Mouse (Mus musculus): ENCODE results near the gene B230118H07Rik. TPM values are rescaled to one million over a fixed set of nuclear protein-coding genes. Genes with fewer than 3 reads are reported as not detected.

B230118H07Rik gene
- total and polyA plus RNA-seq, 3 experiments: 12.9 to 99.4 (median 90.4) TPM

DNA sequence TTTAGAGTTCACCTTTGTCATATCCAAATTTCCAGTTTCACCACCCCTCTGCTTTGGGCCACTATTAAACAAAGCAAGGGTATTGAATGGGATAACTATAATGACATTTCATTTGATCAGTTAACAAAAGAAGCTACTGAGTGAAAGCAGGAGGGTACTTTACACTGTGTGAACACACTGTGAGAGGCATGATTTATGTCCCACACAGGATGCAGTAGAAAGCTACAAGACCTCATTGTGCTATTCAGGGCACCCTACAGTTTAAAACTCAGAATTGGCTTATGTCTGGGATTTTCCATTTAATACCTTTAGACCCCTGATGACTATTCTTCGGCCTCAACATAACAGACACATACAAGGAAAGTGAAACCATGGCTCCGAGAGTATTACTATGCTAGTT is 26.3 kb downstream of the B230118H07Rik start:
- no peak overlapping the region for H3K4me3 ChIP-seq
- TF ChIP-seq CTCF (IDR thresholded peaks at IDR 0.05): no peak
- TF ChIP-seq POLR2A (IDR thresholded peaks at IDR 0.05; ENCODE audit: insufficient read depth, low read depth, low read length): no peak
- DNase-seq: no peak
- H3K9ac ChIP-seq (ENCODE audit: low read depth, low read length): no peak overlapping the region
- no peaks in the 10 kb centered on the region for H3K79me2 ChIP-seq (replicated peaks; ENCODE audit: control insufficient read depth, insufficient read depth, low read length)
- H3K36me3 ChIP-seq (ENCODE audit: control insufficient read depth, insufficient read depth, low read length): no peaks in the 10 kb centered on the region
- WGBS: 89% methylated on average over 2 of the region's 2 CpGs
- intact Hi-C loops (cut with DNase I): no loop called here
- H3K4me1 ChIP-seq (ENCODE audit: control insufficient read depth, insufficient read depth, low read length): no peaks in the 10 kb centered on the region
- no peak overlapping the region for H3K27ac ChIP-seq
- no peaks in the 10 kb centered on the region for H3K27me3 ChIP-seq (ENCODE audit: control insufficient read depth, insufficient read depth, low read length)

DNA sequence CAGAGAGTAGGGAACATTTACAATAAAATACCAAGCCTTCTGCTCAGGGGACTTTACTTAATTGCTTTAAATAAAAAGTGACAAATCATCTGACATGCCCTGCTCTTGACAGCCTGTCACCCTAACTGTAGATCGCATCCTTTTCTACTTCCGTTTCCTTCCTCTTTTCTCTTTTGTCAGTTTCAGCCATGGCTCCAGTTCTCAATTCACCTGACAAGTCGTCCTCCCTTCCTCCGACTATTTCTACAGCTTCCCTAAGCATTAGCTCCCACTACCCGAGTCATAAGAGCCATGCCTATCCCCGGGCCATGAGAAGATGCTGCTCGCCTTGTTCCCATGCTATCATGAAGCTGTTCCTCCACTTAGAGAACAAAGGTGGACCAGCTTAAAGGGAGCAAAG is 27.7 kb downstream of the B230118H07Rik start:
- 68% methylated on average over 7 of the region's 7 CpGs for WGBS
- TF ChIP-seq CTCF (IDR thresholded peaks at IDR 0.05) (no peak), POLR2A (IDR thresholded peaks at IDR 0.05; ENCODE audit: insufficient read depth, low read depth, low read length) (no peak), EP300 (IDR thresholded peaks at IDR 0.05; ENCODE audit: insufficient read depth, low read depth, low read length) (no peak)

DNA sequence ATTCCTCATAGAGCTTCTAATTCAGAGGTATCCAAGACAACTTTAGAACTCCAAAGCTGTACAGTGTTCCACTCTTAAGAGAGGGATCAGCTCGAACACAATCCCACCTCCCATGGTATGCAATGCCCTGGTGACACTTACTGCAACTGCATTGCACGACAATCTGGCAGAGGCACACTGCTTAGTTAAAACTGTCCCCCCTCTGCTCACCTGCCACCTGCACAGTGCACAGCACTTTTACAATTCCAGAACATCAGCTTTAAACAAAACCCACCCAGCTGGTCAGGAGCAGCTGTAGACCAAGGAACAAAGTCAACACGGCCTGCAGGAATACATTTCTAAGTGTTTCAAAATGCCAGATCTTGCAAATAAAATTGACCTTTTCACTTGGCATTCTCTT is 28.4 kb downstream of the B230118H07Rik start:
- H3K4me3 ChIP-seq: no peak overlapping the region
- no peak overlapping the region for H3K27ac ChIP-seq
- 77% methylated on average over 3 of the region's 3 CpGs for WGBS
- H3K4me1 ChIP-seq (ENCODE audit: control insufficient read depth, insufficient read depth, low read length): no peaks in the 10 kb centered on the region
- no peaks in the 10 kb centered on the region for H3K27me3 ChIP-seq (ENCODE audit: control insufficient read depth, insufficient read depth, low read length)
- H3K9ac ChIP-seq (ENCODE audit: low read depth, low read length): no peak overlapping the region
- intact Hi-C loops (cut with DNase I): no loop called here
- H3K36me3 ChIP-seq (ENCODE audit: control insufficient read depth, insufficient read depth, low read length): no peaks in the 10 kb centered on the region
- no peak for TF ChIP-seq POLR2A (IDR thresholded peaks at IDR 0.05; ENCODE audit: insufficient read depth, low read depth, low read length)
- no peak for TF ChIP-seq CTCF (IDR thresholded peaks at IDR 0.05)
- TF ChIP-seq EP300 (IDR thresholded peaks at IDR 0.05; ENCODE audit: insufficient read depth, low read depth, low read length): no peak
- no peak for DNase-seq
- H3K79me2 ChIP-seq (replicated peaks; ENCODE audit: control insufficient read depth, insufficient read depth, low read length): 0 out of 2 replicates have a peak, but pooled peaks cover 2% of the 10 kb centered on the region

More for the DNA sequence above, 27.7 kb downstream of the B230118H07Rik start:
- no peaks in the 10 kb centered on the region for H3K4me1 ChIP-seq (ENCODE audit: control insufficient read depth, insufficient read depth, low read length)
- no peaks in the 10 kb centered on the region for H3K36me3 ChIP-seq (ENCODE audit: control insufficient read depth, insufficient read depth, low read length)
- no peak overlapping the region for H3K27ac ChIP-seq
- intact Hi-C loops (cut with DNase I): no loop called here
- H3K79me2 ChIP-seq (replicated peaks; ENCODE audit: control insufficient read depth, insufficient read depth, low read length): 0 out of 2 replicates have a peak, but pooled peaks cover 2% of the 10 kb centered on the region
- no peak overlapping the region for H3K4me3 ChIP-seq
- H3K27me3 ChIP-seq (ENCODE audit: control insufficient read depth, insufficient read depth, low read length): no peaks in the 10 kb centered on the region
- DNase-seq: no peak
- no peak overlapping the region for H3K9ac ChIP-seq (ENCODE audit: low read depth, low read length)

DNA sequence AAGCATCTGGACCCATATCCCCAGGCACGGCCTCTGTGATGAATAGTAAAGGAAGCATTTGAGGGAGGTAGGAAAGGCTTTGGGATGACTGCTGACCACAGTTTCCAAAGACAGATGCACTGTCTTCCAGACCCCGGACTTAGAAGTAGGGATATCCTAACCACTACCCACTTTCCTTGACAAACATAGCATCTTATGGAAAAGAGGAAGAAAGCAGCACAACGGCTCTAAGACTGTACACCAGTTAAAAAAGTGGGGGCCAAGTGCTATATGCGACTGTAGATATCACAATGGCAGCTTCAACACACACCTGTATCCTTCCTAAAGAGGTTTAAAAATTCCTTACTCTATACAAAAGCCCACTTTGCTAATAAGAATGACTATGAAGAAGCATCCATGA is 31.0 kb downstream of the B230118H07Rik start:
- Histone ChIP-seq H3K9ac (ENCODE audit: low read depth, low read length) (no peak overlapping the region), H3K27ac (no peak overlapping the region), H3K27me3 (ENCODE audit: control insufficient read depth, insufficient read depth, low read length) (no peaks in the 10 kb centered on the region), H3K79me2 (replicated peaks; ENCODE audit: control insufficient read depth, insufficient read depth, low read length) (peaks cover 2% of the 10 kb centered on the region; the same call in 1 of the 2 replicates), H3K4me1 (ENCODE audit: control insufficient read depth, insufficient read depth, low read length) (no peaks in the 10 kb centered on the region), H3K36me3 (ENCODE audit: control insufficient read depth, insufficient read depth, low read length) (no peaks in the 10 kb centered on the region), H3K4me3 (no peak overlapping the region)
- TF ChIP-seq EP300 (IDR thresholded peaks at IDR 0.05; ENCODE audit: insufficient read depth, low read depth, low read length) (no peak), POLR2A (IDR thresholded peaks at IDR 0.05; ENCODE audit: insufficient read depth, low read depth, low read length) (no peak), CTCF (IDR thresholded peaks at IDR 0.05) (no peak)
- WGBS: 88% methylated on average over 4 of the region's 4 CpGs
- intact Hi-C loops (cut with DNase I): no loop called here
- DNase-seq: no peak

DNA sequence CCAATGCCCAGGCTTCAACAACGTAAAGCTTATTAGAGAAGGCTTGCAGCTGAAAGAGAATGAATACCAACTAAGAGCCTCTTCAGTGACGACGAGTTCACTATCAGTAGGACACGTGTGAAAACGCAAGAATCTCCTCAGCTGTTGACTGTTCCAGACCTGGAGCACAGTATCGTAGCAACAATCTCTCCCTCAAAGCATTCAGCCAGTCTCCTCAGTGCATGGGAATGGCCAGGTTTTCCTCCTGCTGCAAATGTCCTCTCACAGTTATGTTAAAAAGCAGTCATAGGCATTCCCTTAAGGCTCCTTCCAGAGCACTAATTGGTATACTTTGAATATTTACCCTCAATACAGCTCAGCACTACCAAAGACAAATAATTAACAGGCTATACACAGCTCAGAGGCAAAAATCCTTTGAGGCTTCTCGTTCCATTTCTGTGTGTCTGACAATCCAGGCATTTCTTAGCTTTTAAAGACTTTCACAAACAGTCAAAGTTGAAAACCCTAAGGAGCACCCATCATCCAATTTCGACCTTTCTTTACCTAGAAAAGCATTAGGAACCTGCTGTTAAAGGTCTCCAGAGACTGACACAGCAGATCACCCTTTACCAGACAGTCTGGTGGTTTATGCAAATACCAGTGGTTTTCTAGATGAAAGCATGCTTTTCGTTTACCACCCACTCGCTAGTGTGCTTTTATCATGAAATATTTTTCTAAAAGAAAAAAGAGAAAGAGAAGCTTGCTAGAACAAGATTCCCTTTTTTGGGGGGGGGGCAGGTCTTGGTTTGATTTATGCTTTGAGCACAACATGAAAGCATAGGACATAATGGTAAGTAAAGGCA is 33.6 kb downstream of the B230118H07Rik start:
- Histone ChIP-seq H3K79me2 (replicated peaks; ENCODE audit: control insufficient read depth, insufficient read depth, low read length) (peaks cover 2% of the 10 kb centered on the region), H3K4me1 (ENCODE audit: control insufficient read depth, insufficient read depth, low read length) (no peaks in the 10 kb centered on the region; the same call in 1 of the 2 replicates), H3K9ac (ENCODE audit: low read depth, low read length) (no peak overlapping the region), H3K27ac (no peak overlapping the region), H3K36me3 (ENCODE audit: control insufficient read depth, insufficient read depth, low read length) (no peaks in the 10 kb centered on the region), H3K4me3 (no peak overlapping the region), H3K27me3 (ENCODE audit: control insufficient read depth, insufficient read depth, low read length) (no peaks in the 10 kb centered on the region)
- no peak for DNase-seq
- 65% methylated on average over 10 of the region's 10 CpGs for WGBS
- TF ChIP-seq CTCF (IDR thresholded peaks at IDR 0.05) (no peak), EP300 (IDR thresholded peaks at IDR 0.05; ENCODE audit: insufficient read depth, low read depth, low read length) (no peak), POLR2A (IDR thresholded peaks at IDR 0.05; ENCODE audit: insufficient read depth, low read depth, low read length) (no peak)
- intact Hi-C loops (cut with DNase I): no loop called here

DNA sequence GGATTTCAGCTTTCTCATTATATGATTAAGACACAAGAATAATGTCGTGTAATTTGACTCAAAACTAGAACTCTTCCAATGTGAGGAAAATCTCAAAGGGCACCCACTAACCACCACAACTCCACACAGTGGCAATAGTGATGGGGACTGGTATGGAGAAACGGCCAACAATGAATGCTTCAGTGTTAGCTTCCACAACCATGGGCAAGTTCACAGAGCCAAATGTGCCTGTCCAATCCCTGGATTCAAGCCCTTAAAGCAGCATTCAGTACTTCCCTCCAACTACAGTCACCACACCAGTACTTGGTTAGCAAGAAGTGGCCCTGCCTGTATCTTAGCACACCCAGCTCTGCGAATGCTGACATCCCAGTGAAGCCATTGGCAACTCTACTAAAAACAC is 38.5 kb downstream of the B230118H07Rik start:
- no peak overlapping the region for H3K9ac ChIP-seq (ENCODE audit: low read depth, low read length)
- H3K36me3 ChIP-seq (ENCODE audit: control insufficient read depth, insufficient read depth, low read length): no peaks in the 10 kb centered on the region
- no peaks in the 10 kb centered on the region for H3K27me3 ChIP-seq (ENCODE audit: control insufficient read depth, insufficient read depth, low read length)
- WGBS: 87% methylated on average over 3 of the region's 3 CpGs
- no peaks in the 10 kb centered on the region; the same call in 1 of the 2 replicates for H3K4me1 ChIP-seq (ENCODE audit: control insufficient read depth, insufficient read depth, low read length)
- no peak overlapping the region for H3K27ac ChIP-seq
- DNase-seq: no peak
- intact Hi-C loops (cut with DNase I): no loop called here
- no peaks in the 10 kb centered on the region; the same call in none of the 2 replicates for H3K79me2 ChIP-seq (replicated peaks; ENCODE audit: control insufficient read depth, insufficient read depth, low read length)
- H3K4me3 ChIP-seq: no peak overlapping the region
- no peak for TF ChIP-seq POLR2A (IDR thresholded peaks at IDR 0.05; ENCODE audit: insufficient read depth, low read depth, low read length)
- no peak for TF ChIP-seq EP300 (IDR thresholded peaks at IDR 0.05; ENCODE audit: insufficient read depth, low read depth, low read length)
- no peak for TF ChIP-seq CTCF (IDR thresholded peaks at IDR 0.05)
